Mouse (Mus musculus) midbrain, embryonic 10.5 days (tissue): ENCODE results near the gene Chia1. TPM values are rescaled to one million over a fixed set of nuclear protein-coding genes. Genes with fewer than 3 reads are reported as not detected.
"Not testable (repeated sequence)": the region's sequence is repeated elsewhere in the genome, so short reads cannot be mapped to it uniquely, and the experiment has no call there.

Source experiments
- DNase-seq: peaks from one replicate; pipeline ENCODE4 v3.0.0-alpha.2; 2017; ENCODE audit warnings: low spot score
- H3K27ac ChIP-seq: fragments of 300-500 bp; sonication (generic); replicated peaks from 2 replicates; pipeline ENCODE4 v1.5.1; 2016; ENCODE audit warnings: mild to moderate bottlenecking
- H3K27me3 ChIP-seq: fragments of 300-500 bp; sonication (generic); 2 replicates; pipeline ENCODE4 v1.6.1; 2016; ENCODE audit warnings: low read depth, mild to moderate bottlenecking; ENCODE audit not compliant: poor library complexity, severe bottlenecking
- H3K36me3 ChIP-seq: fragments of 300-500 bp; sonication (generic); 2 replicates; pipeline ENCODE4 v1.6.1; 2016; ENCODE audit warnings: mild to moderate bottlenecking, moderate library complexity
- H3K4me1 ChIP-seq: fragments of 300-500 bp; sonication (generic); 2 replicates; pipeline ENCODE4 v1.6.1; 2016
- H3K4me3 ChIP-seq: fragments of 300-500 bp; sonication (generic); 2 replicates; pipeline ENCODE4 v1.5.1; 2016; ENCODE audit warnings: mild to moderate bottlenecking, moderate library complexity
- H3K9me3 ChIP-seq: fragments of 300-500 bp; sonication (generic); replicated peaks from 2 replicates; pipeline ENCODE4 v1.6.1; 2016; ENCODE audit warnings: mild to moderate bottlenecking
- WGBS: fragments of 180-500 bp; shearing (Covaris S2); methylation state at CpG from one replicate; pipeline ENCODE4 v1.1.7; 2016; 5-methylcytosine and 5-hydroxymethylcytosine counted together
- polyA plus RNA-seq: library from polyadenylated mRNA; unstranded; fragments of >200 nt; fragmentation: Nextera tagmentation; extraction: Ambion mirVana; gene quantifications from 2 replicates; pipeline ENCODE4 v1.2.1, GENCODE M21; 2016

Chia1 gene
- 0.11 TPM in 1 of 2 replicates, not detected in the other for polyA plus RNA-seq

- Histone ChIP-seq H3K4me1 (no peaks in the 10 kb centered on the region), H3K4me3 (no peak within 1 kb of the TSS), H3K36me3 (no peaks in the 10 kb centered on the region), H3K27me3 (no peaks in the 10 kb centered on the region), H3K9me3 (no peaks in the 10 kb centered on the region), H3K27ac (no peak within 1 kb of the TSS)
- WGBS: 85% methylated on average over 3 of the region's 3 CpGs
- DNase-seq: no peak
These were observed at the start of gene Chia1 for GRCm38 (mm10) chr3:106112929-106113328. Gene Chia1, plus strand, starts transcription at chr3:106113229.

- H3K36me3 ChIP-seq, DNase-seq, H3K27ac ChIP-seq, H3K27me3 ChIP-seq, H3K4me3 ChIP-seq, H3K9me3 ChIP-seq, H3K4me1 ChIP-seq: not testable (repeated sequence)
- WGBS: 38% methylated on average over 5 of the region's 5 CpGs
These were observed 45.3 kb upstream of the Chia1 start for GRCm38 (mm10) chr3:106067707-106068106.

- Histone ChIP-seq H3K9me3 (no peaks in the 10 kb centered on the region), H3K27ac (no peak overlapping the region), H3K36me3 (no peaks in the 10 kb centered on the region), H3K4me1 (no peaks in the 10 kb centered on the region), H3K4me3 (no peak overlapping the region), H3K27me3 (no peaks in the 10 kb centered on the region)
- no peak for DNase-seq
- 93% methylated on average over 2 of the region's 2 CpGs for WGBS
These were observed 42.0 kb upstream of the Chia1 start for GRCm38 (mm10) chr3:106070994-106071393.

- no peak overlapping the region for H3K27ac ChIP-seq
These were observed 38.2 kb upstream of the Chia1 start for GRCm38 (mm10) chr3:106074824-106075223.

GRCm38 (mm10) chr3:106126999-106127398 lies 14.0 kb downstream of the Chia1 start:
- Histone ChIP-seq H3K9me3 (peaks cover 40% of the 10 kb centered on the region), H3K36me3 (no peaks in the 10 kb centered on the region), H3K27me3 (no peaks in the 10 kb centered on the region), H3K27ac (no peak overlapping the region), H3K4me3 (no peak overlapping the region), H3K4me1 (no peaks in the 10 kb centered on the region)
- DNase-seq: no peak

More at GRCm38 (mm10) chr3:106074824-106075223, 38.2 kb upstream of the Chia1 start:
- Histone ChIP-seq H3K4me3 (no peak overlapping the region), H3K9me3 (no peaks in the 10 kb centered on the region), H3K36me3 (no peaks in the 10 kb centered on the region), H3K27me3 (no peaks in the 10 kb centered on the region), H3K4me1 (no peaks in the 10 kb centered on the region)
- 94% methylated on average over 1 of the region's 1 CpGs for WGBS
- DNase-seq: no peak

GRCm38 (mm10) chr3:106128807-106129493 lies 15.9 kb downstream of the Chia1 start:
- Histone ChIP-seq H3K27me3 (no peaks in the 10 kb centered on the region), H3K4me3 (no peak overlapping the region), H3K36me3 (no peaks in the 10 kb centered on the region), H3K9me3 (peaks cover 32% of the 10 kb centered on the region), H3K4me1 (no peaks in the 10 kb centered on the region), H3K27ac (no peak overlapping the region)
- 76% methylated on average over 4 of the region's 4 CpGs for WGBS
- DNase-seq: no peak

GRCm38 (mm10) chr3:106131690-106132089 lies 18.7 kb downstream of the Chia1 start:
- no peak for DNase-seq
- WGBS: 85% methylated on average over 5 of the region's 5 CpGs
- no peak overlapping the region for H3K27ac ChIP-seq
- H3K9me3 ChIP-seq: peaks cover 27% of the 10 kb centered on the region
- no peaks in the 10 kb centered on the region for H3K4me1 ChIP-seq
- no peaks in the 10 kb centered on the region for H3K27me3 ChIP-seq
- no peak overlapping the region for H3K4me3 ChIP-seq
- no peaks in the 10 kb centered on the region for H3K36me3 ChIP-seq

GRCm38 (mm10) chr3:106144081-106144480 lies 31.1 kb downstream of the Chia1 start:
- no peaks in the 10 kb centered on the region for H3K27me3 ChIP-seq
- H3K36me3 ChIP-seq: no peaks in the 10 kb centered on the region
- H3K27ac ChIP-seq: no peak overlapping the region
- H3K4me3 ChIP-seq: no peak overlapping the region
- H3K4me1 ChIP-seq: no peaks in the 10 kb centered on the region
- H3K9me3 ChIP-seq: peaks cover 25% of the 10 kb centered on the region
- 91% methylated on average over 10 of the region's 10 CpGs for WGBS
- DNase-seq: no peak

GRCm38 (mm10) chr3:106154413-106154812 lies 41.4 kb downstream of the Chia1 start:
- Histone ChIP-seq H3K4me3 (no peak overlapping the region), H3K9me3 (peaks cover 7% of the 10 kb centered on the region; the same call in 1 of the 2 replicates), H3K36me3 (no peaks in the 10 kb centered on the region), H3K27ac (no peak overlapping the region), H3K4me1 (no peaks in the 10 kb centered on the region), H3K27me3 (no peaks in the 10 kb centered on the region)
- WGBS: 89% methylated on average over 2 of the region's 2 CpGs
- no peak for DNase-seq

GRCm38 (mm10) chr3:106167464-106167863 lies 54.4 kb downstream of the Chia1 start, which contains the start of gene Chil3:
Gene Chil3, minus strand, starts transcription at chr3:106167564.
- H3K4me1 ChIP-seq: no peaks in the 10 kb centered on the region
- DNase-seq: no peak
- no peaks in the 10 kb centered on the region; the same call in 1 of the 2 replicates for H3K9me3 ChIP-seq
- no peak within 1 kb of the TSS for H3K27ac ChIP-seq
- no peaks in the 10 kb centered on the region for H3K27me3 ChIP-seq
- whole genome bisulfite sequencing: 81% methylated on average over 3 of the region's 3 CpGs
- H3K36me3 ChIP-seq: no peaks in the 10 kb centered on the region
- no peak within 1 kb of the TSS for H3K4me3 ChIP-seq

- Histone ChIP-seq H3K4me1 (no peaks in the 10 kb centered on the region), H3K36me3 (no peaks in the 10 kb centered on the region), H3K27ac (no peak overlapping the region), H3K27me3 (no peaks in the 10 kb centered on the region), H3K4me3 (no peak overlapping the region), H3K9me3 (no peaks in the 10 kb centered on the region; the same call in 1 of the 2 replicates)
- WGBS: 60% methylated on average over 1 of the region's 1 CpGs
- DNase-seq: no peak
These were observed 57.6 kb downstream of the Chia1 start for GRCm38 (mm10) chr3:106170522-106171053.

- 85% methylated on average over 1 of the region's 1 CpGs for WGBS
- no peaks in the 10 kb centered on the region for H3K36me3 ChIP-seq
- no peak overlapping the region for H3K4me3 ChIP-seq
- H3K4me1 ChIP-seq: no peaks in the 10 kb centered on the region
- H3K27me3 ChIP-seq: no peaks in the 10 kb centered on the region
- H3K9me3 ChIP-seq: no peaks in the 10 kb centered on the region; the same call in 1 of the 2 replicates
- H3K27ac ChIP-seq: no peak overlapping the region
- DNase-seq: no peak
These were observed 58.2 kb downstream of the Chia1 start for GRCm38 (mm10) chr3:106171135-106171731.

GRCm38 (mm10) chr3:106172506-106172905 lies 59.5 kb downstream of the Chia1 start:
- H3K4me1 ChIP-seq, H3K27me3 ChIP-seq, H3K27ac ChIP-seq, H3K9me3 ChIP-seq, DNase-seq, H3K36me3 ChIP-seq, H3K4me3 ChIP-seq: not testable (repeated sequence)
- 87% methylated on average over 2 of the region's 2 CpGs for WGBS
